Mouse (Mus musculus): ENCODE data around the gene Gm12185.
"Not testable (repeated sequence)": the region's sequence is repeated elsewhere in the genome, so short reads cannot be mapped to it uniquely, and the experiment has no call there.

GRCm38 (mm10) chr11:49012074-49012473 is 20.0 kb upstream of the Gm12185 start:
- TF ChIP-seq CTCF (conservative IDR thresholded peaks at IDR 0.05; ENCODE audit: insufficient read depth, insufficient read length, low read depth, low read length); POLR2A (IDR thresholded peaks at IDR 0.05; ENCODE audit: low read depth, low read length): not testable (repeated sequence)

All from kidney, adult 2 months (tissue).